Mouse (Mus musculus) olfactory bulb, adult 2 months (tissue): ENCODE measurements around the gene Hk1.

Experiments used
- CTCF ChIP-seq: fragments of 200-500 bp; IDR thresholded peaks from 2 replicates; pipeline ENCODE4 v1.5.1; 2012; ENCODE audit warnings: low read depth, mild to moderate bottlenecking, low read length, moderate library complexity; ENCODE audit not compliant: insufficient read depth
- POLR2A ChIP-seq: fragments of 200-500 bp; IDR thresholded peaks from 2 replicates; pipeline ENCODE4 v1.6.1; 2012; ENCODE audit warnings: mild to moderate bottlenecking, low read depth, low read length, moderate library complexity; ENCODE audit not compliant: insufficient read depth

- TF ChIP-seq CTCF (no peak), POLR2A (no peak)
Measured at GRCm38 (mm10) chr10:62287460-62288124, 92.1 kb downstream of the Hk1 start.
